Mouse (Mus musculus) cerebellum, adult 11 months (tissue): ENCODE data around the gene Tmem54.

Experiments used
- DNase-seq: peaks from one replicate; pipeline ENCODE4 v3.0.0; 2022

The Tmem54 gene

DNA sequence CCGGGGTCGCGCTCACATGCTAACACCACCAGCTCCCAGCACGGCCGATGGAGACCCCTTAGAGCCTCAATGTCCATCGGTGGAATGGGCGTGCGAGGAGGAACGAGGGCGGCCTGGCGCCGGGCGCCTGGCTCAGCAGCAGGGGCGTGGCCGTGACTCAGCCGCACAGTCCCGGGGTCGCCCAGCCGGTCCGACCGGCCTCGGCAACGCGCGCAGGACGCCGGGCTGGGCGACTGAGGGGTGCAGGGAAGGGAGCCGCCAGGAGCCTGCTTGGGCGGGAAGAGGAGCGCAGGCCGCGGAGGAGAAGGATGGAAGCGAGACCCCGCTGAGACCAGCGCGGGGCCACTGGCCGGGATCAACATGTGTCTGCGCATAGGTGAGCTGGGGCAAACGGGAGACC is at the start of gene Tmem54:
Gene Tmem54 (plus strand): TSS at position 193 of the 400 bp plus-strand sequence.
- DNase-seq = no peak

- no peak for DNase-seq
Measured at GRCm38 (mm10) chr4:129055562-129055961, 49.8 kb upstream of the Tmem54 start.

DNA sequence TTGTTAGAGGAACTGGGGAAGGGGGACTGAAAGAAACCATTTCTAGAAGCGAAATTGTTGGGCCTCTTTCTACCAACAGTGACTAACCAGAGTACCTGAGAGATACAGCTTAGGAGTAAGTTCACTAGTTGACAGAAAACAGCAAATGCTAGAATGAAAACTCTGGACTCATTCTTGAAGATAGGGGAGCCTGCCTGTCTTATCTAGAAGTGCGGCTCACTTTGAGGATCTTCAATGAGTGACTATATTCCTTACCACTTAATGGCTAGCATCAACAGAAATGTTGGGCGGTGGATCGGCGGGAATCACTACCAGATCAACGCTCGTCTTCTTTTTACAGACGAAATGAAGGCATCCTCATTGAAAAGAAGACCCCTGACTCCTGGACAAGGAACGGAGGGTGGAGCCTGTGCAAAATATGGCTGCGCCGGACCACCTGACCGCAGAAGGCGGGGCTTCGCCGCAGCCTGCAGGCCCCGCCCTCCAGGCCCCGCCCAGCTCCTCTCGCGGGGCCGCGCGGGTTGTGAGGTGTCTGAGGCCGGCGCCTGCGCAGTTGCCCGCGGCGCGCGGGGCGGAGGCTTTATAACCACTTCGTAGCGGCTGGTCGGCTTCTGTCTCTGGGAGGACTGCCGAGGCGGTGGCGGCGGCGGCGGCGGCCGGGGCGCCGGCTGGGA is 47.7 kb upstream of the Tmem54 start:
- DNase-seq = peak; percentile 97

GRCm38 (mm10) chr4:129058207-129059092 is 46.9 kb upstream of the Tmem54 start, which contains the start of gene Rnf19b:
Rnf19b (plus strand) TSS chr4:129058271.
- DNase-seq = peak; percentile 63

GRCm38 (mm10) chr4:129059125-129059551 is 46.2 kb upstream of the Tmem54 start:
- no peak for DNase-seq

GRCm38 (mm10) chr4:129059922-129060321 is 45.4 kb upstream of the Tmem54 start:
- no peak for DNase-seq

DNA sequence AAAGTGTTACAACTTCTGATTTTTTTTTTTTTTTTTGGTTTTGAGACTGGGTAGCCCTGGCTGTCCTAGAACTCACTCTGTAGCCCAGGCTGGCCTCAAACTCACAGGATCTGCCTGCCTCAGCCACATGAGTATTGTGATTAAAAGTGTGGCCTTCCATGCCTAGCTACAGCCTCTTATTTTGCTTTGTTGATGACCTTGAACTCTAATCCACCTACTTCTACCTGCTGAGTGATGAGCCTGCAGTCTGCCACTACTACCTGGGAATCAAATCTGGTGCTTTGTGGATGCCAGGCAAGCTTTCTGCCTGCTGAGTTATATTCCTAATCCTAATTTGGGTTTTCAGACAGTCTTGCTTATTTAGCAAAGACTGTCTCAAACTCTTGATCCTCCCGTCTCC is 43.9 kb upstream of the Tmem54 start:
- no peak for DNase-seq

GRCm38 (mm10) chr4:129062281-129063075 is 42.9 kb upstream of the Tmem54 start:
- DNase-seq = no peak

DNA sequence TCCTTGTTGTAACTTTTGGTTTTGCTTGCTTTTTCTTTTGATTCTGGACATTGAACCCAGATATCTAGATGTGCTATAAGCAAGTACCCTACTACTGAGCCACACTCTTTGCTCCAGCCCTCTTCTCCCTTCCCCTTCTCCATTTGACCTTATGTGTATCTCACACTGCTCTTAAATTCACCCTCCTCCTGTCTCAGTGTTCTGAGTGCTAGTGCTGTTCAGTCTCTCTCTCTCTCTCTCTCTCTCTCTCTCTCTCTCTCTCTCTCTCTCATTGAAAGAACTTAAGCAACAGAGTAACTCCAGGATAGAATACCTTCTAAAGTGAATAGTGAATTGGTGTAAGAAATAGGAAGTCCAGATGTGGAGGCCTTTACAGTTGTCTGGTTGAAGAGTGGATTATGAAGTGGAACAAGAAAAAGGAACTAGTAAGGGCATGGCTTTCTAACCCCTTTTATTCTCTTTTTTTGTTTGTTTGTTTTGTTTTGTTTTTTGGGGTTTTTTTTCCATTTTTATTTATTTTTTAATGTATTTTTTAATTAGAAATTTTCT is 39.6 kb upstream of the Tmem54 start:
- no peak for DNase-seq

- no peak for DNase-seq
Measured at GRCm38 (mm10) chr4:129067638-129068415, 37.5 kb upstream of the Tmem54 start.

DNA sequence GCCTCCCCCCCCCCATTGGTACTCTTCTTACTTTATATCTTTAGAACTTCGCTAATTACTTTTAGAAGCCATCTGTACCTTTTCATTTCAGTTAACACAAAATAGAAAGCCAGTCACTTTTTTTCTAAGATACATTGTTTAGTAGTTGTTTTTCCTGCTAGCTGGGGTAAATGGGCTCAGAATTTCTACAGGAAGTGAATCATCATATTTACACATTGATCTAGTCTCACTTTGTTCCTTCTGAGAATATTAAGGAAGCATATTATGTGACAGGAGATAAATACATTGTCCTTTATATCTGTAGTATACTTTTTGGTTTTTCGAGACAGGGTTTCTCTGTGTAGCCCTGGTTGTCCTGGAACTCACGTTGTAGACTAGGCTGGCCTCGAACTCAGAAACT is 36.5 kb upstream of the Tmem54 start:
- DNase-seq = no peak

DNA sequence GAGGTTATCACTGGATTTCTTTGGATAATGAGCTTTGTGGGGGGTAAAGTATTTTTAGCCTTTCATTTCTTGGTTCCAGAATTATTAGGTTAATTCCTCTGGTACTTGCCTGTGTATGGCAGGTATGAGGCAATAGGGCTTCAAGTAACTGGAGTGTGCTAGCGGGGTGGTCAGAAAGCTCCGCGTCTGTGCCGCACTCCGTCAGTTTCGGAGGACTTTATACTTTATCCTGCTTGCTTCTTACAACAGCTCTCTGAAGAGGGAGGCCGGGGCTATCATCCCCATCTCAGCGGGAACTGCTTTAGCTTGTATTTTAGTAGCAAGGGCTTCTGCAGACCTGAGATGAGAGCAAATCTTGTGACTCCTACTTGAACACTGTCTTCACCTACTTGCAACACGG is 26.2 kb upstream of the Tmem54 start:
- DNase-seq = no peak

GRCm38 (mm10) chr4:129081041-129081440 is 24.3 kb upstream of the Tmem54 start:
- DNase-seq = peak; percentile 85

GRCm38 (mm10) chr4:129081512-129081911 is 23.8 kb upstream of the Tmem54 start:
- no peak for DNase-seq

- no peak for DNase-seq
Measured at GRCm38 (mm10) chr4:129081939-129082338, 23.4 kb upstream of the Tmem54 start.

- peak; percentile 74 for DNase-seq
Measured at GRCm38 (mm10) chr4:129082379-129083115, 22.8 kb upstream of the Tmem54 start.

DNA sequence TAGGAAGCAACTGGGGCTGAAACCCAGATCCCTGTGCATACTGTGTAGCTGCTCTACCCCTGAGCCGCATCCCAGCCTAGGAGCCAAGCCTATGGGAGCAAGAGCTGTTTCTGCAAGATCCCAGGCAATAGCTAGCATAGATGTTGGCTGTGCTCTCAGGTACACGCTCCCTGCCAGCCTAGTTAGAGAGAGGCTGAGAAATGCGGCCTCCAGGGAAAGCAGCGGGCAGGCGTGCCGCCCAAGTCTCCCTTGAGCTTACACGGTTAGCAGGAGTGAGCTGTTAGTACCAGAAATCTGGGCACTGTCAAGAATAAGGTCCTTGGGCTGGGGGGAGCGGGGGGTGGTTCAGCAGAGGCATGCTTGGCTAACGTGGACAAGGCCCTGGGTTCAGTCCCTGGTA is 20.5 kb upstream of the Tmem54 start:
- no peak for DNase-seq

- DNase-seq = peak; percentile 72
Measured at GRCm38 (mm10) chr4:129086078-129086477, 19.3 kb upstream of the Tmem54 start.

DNA sequence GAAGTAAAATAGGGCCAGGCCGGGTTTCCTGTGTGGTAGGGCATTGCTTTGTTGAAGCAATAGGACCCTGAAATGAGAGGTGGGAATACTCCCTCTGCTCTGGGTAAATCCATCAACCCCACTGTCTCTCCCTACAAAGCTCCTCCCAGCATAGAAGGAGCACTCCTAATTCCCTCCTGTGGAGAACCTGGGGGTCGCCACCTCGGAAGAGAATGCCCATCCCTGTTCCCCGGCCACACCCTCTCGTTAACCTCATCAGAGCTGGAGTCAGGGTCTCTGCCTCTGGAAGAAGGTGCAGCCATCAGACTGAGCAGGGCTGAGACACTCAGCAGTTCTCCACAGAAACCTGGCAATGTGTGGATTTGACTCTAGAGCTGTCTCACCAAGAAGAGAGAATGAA is 17.5 kb upstream of the Tmem54 start:
- DNase-seq = no peak

GRCm38 (mm10) chr4:129095276-129095675 is 10.1 kb upstream of the Tmem54 start:
- DNase-seq = no peak

DNA sequence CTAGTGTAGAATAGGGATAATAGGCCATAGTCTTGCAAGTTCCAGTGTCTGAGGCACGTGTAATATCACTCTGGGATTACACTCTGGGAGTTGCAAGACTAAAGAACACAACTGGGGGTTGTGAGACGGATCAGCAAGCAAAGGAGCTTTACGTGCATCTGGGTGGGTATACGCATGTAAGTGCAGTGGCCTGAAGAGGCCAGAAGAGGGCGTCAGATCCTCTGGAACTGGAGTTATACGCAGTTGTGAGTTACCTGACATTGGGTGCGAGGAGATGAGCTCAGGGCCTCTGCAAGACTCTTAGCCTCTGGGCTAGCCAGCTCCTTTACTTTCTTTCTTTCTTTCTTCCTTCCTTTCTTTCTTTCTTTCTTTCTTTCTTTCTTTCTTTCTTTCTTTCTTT is 8.3 kb upstream of the Tmem54 start:
- DNase-seq = no peak
